Mouse (Mus musculus) large intestine, adult 2 months (tissue): ENCODE data around the gene Slc25a51. TPM values are rescaled to one million over a fixed set of nuclear protein-coding genes. Genes with fewer than 3 reads are reported as not detected.
"Not testable (repeated sequence)": the region's sequence is repeated elsewhere in the genome, so short reads cannot be mapped to it uniquely, and the experiment has no call there.

ENCODE experiments used
- DNase-seq: peaks from one replicate; pipeline ENCODE4 v3.0.0-alpha.2; 2012; ENCODE audit warnings: low read depth, low spot score
- WGBS: fragments of 180-500 bp; shearing (Covaris S2); methylation state at CpG from one replicate; pipeline ENCODE4 v1.1.7; 2018; 5-methylcytosine and 5-hydroxymethylcytosine counted together
- polyA plus RNA-seq: library from polyadenylated mRNA; depleted of rRNA; stranded (reverse); fragments of >200 nt; gene quantifications from 2 replicates; pipeline ENCODE4 v1.2.3, GENCODE M21; 2012

The Slc25a51 gene
- polyA plus RNA-seq, 1 experiment: 46.4 TPM

- WGBS: 39% methylated on average over 7 of the region's 7 CpGs
- no peak for DNase-seq
Measured at GRCm38 (mm10) chr4:45403499-45403878, 5.1 kb downstream of the Slc25a51 start.

GRCm38 (mm10) chr4:45402878-45403498, 5.6 kb downstream of the Slc25a51 start:
- 42% methylated on average over 7 of the region's 7 CpGs for WGBS
- DNase-seq: no peak

GRCm38 (mm10) chr4:45402281-45402680, 6.3 kb downstream of the Slc25a51 start:
- no peak for DNase-seq
- WGBS: 91% methylated on average over 4 of the region's 4 CpGs

- DNase-seq: no peak
- 96% methylated on average over 45 of the region's 45 CpGs for WGBS
Measured at GRCm38 (mm10) chr4:45399421-45400210, 8.9 kb downstream of the Slc25a51 start.

- DNase-seq: not testable (repeated sequence)
- 60% methylated on average over 5 of the region's 5 CpGs for WGBS
Measured at GRCm38 (mm10) chr4:45398315-45398714, 10.3 kb downstream of the Slc25a51 start.

GRCm38 (mm10) chr4:45396211-45396610, 12.4 kb downstream of the Slc25a51 start:
- 66% methylated on average over 6 of the region's 6 CpGs for WGBS

GRCm38 (mm10) chr4:45393658-45394057, 14.9 kb downstream of the Slc25a51 start:
- whole genome bisulfite sequencing: 32% methylated on average over 5 of the region's 5 CpGs
- DNase-seq: no peak

More at GRCm38 (mm10) chr4:45396211-45396610, 12.4 kb downstream of the Slc25a51 start:
- not testable (repeated sequence) for DNase-seq

GRCm38 (mm10) chr4:45392994-45393393, 15.6 kb downstream of the Slc25a51 start:
- no peak for DNase-seq
- WGBS: 72% methylated on average over 8 of the region's 8 CpGs

- WGBS: 67% methylated on average over 11 of the region's 11 CpGs
- DNase-seq: no peak
Measured at GRCm38 (mm10) chr4:45392572-45392971, 16.0 kb downstream of the Slc25a51 start.

- no peak for DNase-seq
- 68% methylated on average over 4 of the region's 4 CpGs for WGBS
Measured at GRCm38 (mm10) chr4:45392099-45392498, 16.5 kb downstream of the Slc25a51 start.

- 92% methylated on average over 5 of the region's 5 CpGs for WGBS
- not testable (repeated sequence) for DNase-seq
Measured at GRCm38 (mm10) chr4:45387296-45387695, 21.3 kb downstream of the Slc25a51 start.

- 27% methylated on average over 2 of the region's 2 CpGs for WGBS
- DNase-seq: not testable (repeated sequence)
Measured at GRCm38 (mm10) chr4:45382133-45382532, 26.4 kb downstream of the Slc25a51 start.

GRCm38 (mm10) chr4:45380903-45381580, 27.5 kb downstream of the Slc25a51 start:
- not testable (repeated sequence) for DNase-seq
- 82% methylated on average over 10 of the region's 10 CpGs for WGBS

- WGBS: 77% methylated on average over 4 of the region's 4 CpGs
- DNase-seq: no peak
Measured at GRCm38 (mm10) chr4:45376573-45376972, 32.0 kb downstream of the Slc25a51 start.

GRCm38 (mm10) chr4:45374879-45375278, 33.7 kb downstream of the Slc25a51 start:
- WGBS: 66% methylated on average over 5 of the region's 5 CpGs
- no peak for DNase-seq

- no peak for DNase-seq
- WGBS: 96% methylated on average over 3 of the region's 3 CpGs
Measured at GRCm38 (mm10) chr4:45371261-45371660, 37.3 kb downstream of the Slc25a51 start.

GRCm38 (mm10) chr4:45356653-45357052, 51.9 kb downstream of the Slc25a51 start:
- 84% methylated on average over 3 of the region's 3 CpGs for WGBS
- DNase-seq: no peak
